Mouse (Mus musculus): Measurements from ENCODE around the gene Gabbr2.

- TF ChIP-seq CTCF (IDR thresholded peaks at IDR 0.05; ENCODE audit: control insufficient read depth, insufficient read depth, insufficient replicate concordance, low read depth, low read length) (no peak), POLR2A (IDR thresholded peaks at IDR 0.05; ENCODE audit: control insufficient read depth, low read depth, low read length) (no peak)
Measured at GRCm38 (mm10) chr4:46792280-46793026, 199.2 kb downstream of the Gabbr2 start.

All from testis, adult 2 months (tissue).